Mouse (Mus musculus) liver, postnatal 0 days (tissue): ENCODE results near the gene Slc3a2.

Source experiments
- CTCF ChIP-seq: sonication (generic); IDR thresholded peaks from 2 replicates; pipeline ENCODE4 v1.5.1; 2016; ENCODE audit warnings: antibody characterized with exemption, low read depth
- EP300 ChIP-seq: IDR thresholded peaks from 2 replicates; pipeline ENCODE4 v1.6.1; 2016; ENCODE audit warnings: antibody characterized with exemption, low read depth, mild to moderate bottlenecking

- TF ChIP-seq CTCF, result no peak
- no peak for TF ChIP-seq EP300
Measured at GRCm38 (mm10) chr19:8706132-8706667, 17.0 kb downstream of the Slc3a2 start.
